Mouse (Mus musculus): Measurements from ENCODE around the gene Spata45. TPM values are rescaled to one million over a fixed set of nuclear protein-coding genes. Genes with fewer than 3 reads are reported as not detected.

Gene Spata45
- total RNA-seq, 1 experiment = 4.6 TPM

DNA sequence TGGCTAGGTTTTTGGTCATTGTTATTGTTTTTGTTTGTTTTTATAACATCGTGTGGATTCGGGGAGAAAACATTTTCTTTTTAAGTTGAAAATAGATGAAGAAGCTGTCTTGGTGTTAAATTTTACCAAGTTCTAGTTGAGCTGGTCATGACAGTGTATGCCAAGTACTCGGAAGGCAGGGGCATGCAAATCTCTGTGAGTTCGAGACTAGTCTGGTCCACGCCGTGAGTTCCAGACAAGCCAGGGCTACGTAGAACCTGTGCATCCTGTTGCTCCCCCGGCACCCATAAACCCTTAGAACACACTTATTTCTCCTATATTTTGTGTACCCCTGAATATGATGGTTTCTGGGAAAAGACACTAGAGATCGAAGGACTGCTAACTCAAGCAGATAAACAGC is 27.3 kb downstream of the Spata45 start:
- no peak for DNase-seq (ENCODE audit: low read depth, low spot score)
- H3K4me1 ChIP-seq (ENCODE audit: control insufficient read depth in 2 of 2, insufficient read depth in 2 of 2, low read length in 2 of 2, poor library complexity in 1 of 2) = peaks cover 4 to 8% of the 10 kb centered on the region in 2 experiments; a peak in 3 of 4 replicates
- no peak for TF ChIP-seq CHD2 (IDR thresholded peaks at IDR 0.05; ENCODE audit: low read depth, low read length)
- in situ Hi-C loops (cut with MboI; ENCODE audit: low sequenced_read_pairs in 2 of 2, unreplicated experiment in 2 of 2) = no loop called here
- peak overlapping the region; percentile 93 to 99 for H3K4me3 ChIP-seq (ENCODE audit: insufficient read depth in 1 of 2, low read depth in 1 of 2, low read length in 2 of 2, poor library complexity in 1 of 2, severe bottlenecking in 1 of 2)
- peaks cover 17% of the 10 kb centered on the region for H3K36me3 ChIP-seq (ENCODE audit: control insufficient read depth, insufficient read depth, low read length, poor library complexity, severe bottlenecking)
- H3K9me3 ChIP-seq (ENCODE audit: control insufficient read depth, insufficient read depth, low read depth, low read length) = no peaks in the 10 kb centered on the region
- H3K9ac ChIP-seq (ENCODE audit: insufficient read depth, low read depth, low read length, poor library complexity, severe bottlenecking) = peak overlapping the region; percentile 97
- no peak overlapping the region for H3K27ac ChIP-seq (ENCODE audit: insufficient read depth, low read depth, low read length, poor library complexity, severe bottlenecking)

- peak; percentile 76; the same call in 1 of the 2 replicates for TF ChIP-seq ZNF384 (IDR thresholded peaks at IDR 0.05; ENCODE audit: low read depth, low read length)
- TF ChIP-seq ZC3H11A (IDR thresholded peaks at IDR 0.05; ENCODE audit: borderline replicate concordance, low read depth, low read length) = no peak
- no peak for TF ChIP-seq CHD2 (IDR thresholded peaks at IDR 0.05; ENCODE audit: low read depth, low read length)
- no peak for TF ChIP-seq MAFK (IDR thresholded peaks at IDR 0.05; ENCODE audit: insufficient read depth, low read depth, low read length)
- Histone ChIP-seq H3K9ac (ENCODE audit: insufficient read depth, low read depth, low read length, poor library complexity, severe bottlenecking) (no peak overlapping the region), H3K4me3 (ENCODE audit: insufficient read depth in 1 of 2, low read depth in 1 of 2, low read length in 2 of 2, poor library complexity in 1 of 2, severe bottlenecking in 1 of 2) (peak overlapping the region in 1 of 2 experiments; percentile 7; a peak in 1 of 4 replicates), H3K27ac (ENCODE audit: insufficient read depth, low read depth, low read length, poor library complexity, severe bottlenecking) (no peak overlapping the region), H3K4me1 (ENCODE audit: control insufficient read depth in 2 of 2, insufficient read depth in 2 of 2, low read length in 2 of 2, poor library complexity in 1 of 2) (peaks cover 5 to 8% of the 10 kb centered on the region in 2 experiments), H3K36me3 (ENCODE audit: control insufficient read depth, insufficient read depth, low read length, poor library complexity, severe bottlenecking) (peaks cover 26% of the 10 kb centered on the region), H3K9me3 (ENCODE audit: control insufficient read depth, insufficient read depth, low read depth, low read length) (no peaks in the 10 kb centered on the region)
- no peak for DNase-seq (ENCODE audit: low read depth, low spot score)
- in situ Hi-C loops (cut with MboI; ENCODE audit: low sequenced_read_pairs in 2 of 2, unreplicated experiment in 2 of 2) = no loop called here
Measured at GRCm38 (mm10) chr1:191064535-191064934, 28.1 kb downstream of the Spata45 start.

DNA sequence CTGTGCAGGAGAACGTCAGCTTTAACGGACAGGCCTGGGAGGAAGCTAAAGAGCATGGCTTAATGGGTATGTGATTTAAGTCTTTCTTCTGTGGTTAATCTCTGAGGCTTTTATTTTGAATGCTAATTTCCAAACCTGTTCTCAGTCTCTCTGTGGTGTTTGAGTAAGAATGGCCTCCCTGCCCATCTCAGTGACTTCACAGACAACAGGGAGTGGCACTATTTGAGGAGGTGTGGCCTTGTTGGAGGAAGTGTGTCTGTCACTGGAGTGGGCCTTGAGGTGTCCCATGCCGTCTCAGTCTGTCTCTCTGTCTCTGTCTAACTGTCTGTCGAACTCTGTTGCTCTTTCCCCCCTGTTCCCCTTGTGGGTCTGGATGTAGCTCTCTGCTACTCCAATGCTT is 28.7 kb downstream of the Spata45 start:
- in situ Hi-C loops (cut with MboI; ENCODE audit: low sequenced_read_pairs in 2 of 2, unreplicated experiment in 2 of 2) = no loop called here
- Histone ChIP-seq H3K4me3 (ENCODE audit: insufficient read depth in 1 of 2, low read depth in 1 of 2, low read length in 2 of 2, poor library complexity in 1 of 2, severe bottlenecking in 1 of 2) (0 out of 4 replicates have a peak overlapping the region, but pooled peaks of 1 of the 2 experiments have one; percentile 7), H3K9ac (ENCODE audit: insufficient read depth, low read depth, low read length, poor library complexity, severe bottlenecking) (no peak overlapping the region), H3K27ac (ENCODE audit: insufficient read depth, low read depth, low read length, poor library complexity, severe bottlenecking) (no peak overlapping the region), H3K36me3 (ENCODE audit: control insufficient read depth, insufficient read depth, low read length, poor library complexity, severe bottlenecking) (peaks cover 32% of the 10 kb centered on the region), H3K9me3 (ENCODE audit: control insufficient read depth, insufficient read depth, low read depth, low read length) (no peaks in the 10 kb centered on the region), H3K4me1 (ENCODE audit: control insufficient read depth in 2 of 2, insufficient read depth in 2 of 2, low read length in 2 of 2, poor library complexity in 1 of 2) (peaks cover 7 to 8% of the 10 kb centered on the region in 2 experiments)
- TF ChIP-seq ZC3H11A (IDR thresholded peaks at IDR 0.05; ENCODE audit: borderline replicate concordance, low read depth, low read length) = no peak
- TF ChIP-seq HCFC1 (IDR thresholded peaks at IDR 0.05; ENCODE audit: borderline replicate concordance, insufficient read depth, low read length) = no peak
- TF ChIP-seq MAFK (IDR thresholded peaks at IDR 0.05; ENCODE audit: insufficient read depth, low read depth, low read length) = no peak
- no peak for TF ChIP-seq ZNF384 (IDR thresholded peaks at IDR 0.05; ENCODE audit: low read depth, low read length)
- no peak for TF ChIP-seq CHD2 (IDR thresholded peaks at IDR 0.05; ENCODE audit: low read depth, low read length)
- peak; percentile 48 for DNase-seq (ENCODE audit: low read depth, low spot score)

- Histone ChIP-seq H3K36me3 (ENCODE audit: control insufficient read depth, insufficient read depth, low read length, poor library complexity, severe bottlenecking) (peaks cover 58% of the 10 kb centered on the region), H3K27ac (ENCODE audit: insufficient read depth, low read depth, low read length, poor library complexity, severe bottlenecking) (no peak overlapping the region), H3K9me3 (ENCODE audit: control insufficient read depth, insufficient read depth, low read depth, low read length) (0 out of 2 replicates have a peak, but pooled peaks cover 1% of the 10 kb centered on the region), H3K9ac (ENCODE audit: insufficient read depth, low read depth, low read length, poor library complexity, severe bottlenecking) (no peak overlapping the region), H3K4me3 (ENCODE audit: insufficient read depth in 1 of 2, low read depth in 1 of 2, low read length in 2 of 2, poor library complexity in 1 of 2, severe bottlenecking in 1 of 2) (no peak overlapping the region), H3K4me1 (ENCODE audit: control insufficient read depth in 2 of 2, insufficient read depth in 2 of 2, low read length in 2 of 2, poor library complexity in 1 of 2) (peaks cover 7 to 8% of the 10 kb centered on the region in 2 experiments)
- DNase-seq (ENCODE audit: low read depth, low spot score) = no peak
- TF ChIP-seq ZNF384 (IDR thresholded peaks at IDR 0.05; ENCODE audit: low read depth, low read length) (no peak), ZC3H11A (IDR thresholded peaks at IDR 0.05; ENCODE audit: borderline replicate concordance, low read depth, low read length) (no peak), CHD2 (IDR thresholded peaks at IDR 0.05; ENCODE audit: low read depth, low read length) (no peak), HCFC1 (IDR thresholded peaks at IDR 0.05; ENCODE audit: borderline replicate concordance, insufficient read depth, low read length) (no peak), MAFK (IDR thresholded peaks at IDR 0.05; ENCODE audit: insufficient read depth, low read depth, low read length) (no peak)
- in situ Hi-C loops (cut with MboI; ENCODE audit: low sequenced_read_pairs in 2 of 2, unreplicated experiment in 2 of 2) = no loop called here
Measured at GRCm38 (mm10) chr1:191068377-191068776, 31.9 kb downstream of the Spata45 start.

DNA sequence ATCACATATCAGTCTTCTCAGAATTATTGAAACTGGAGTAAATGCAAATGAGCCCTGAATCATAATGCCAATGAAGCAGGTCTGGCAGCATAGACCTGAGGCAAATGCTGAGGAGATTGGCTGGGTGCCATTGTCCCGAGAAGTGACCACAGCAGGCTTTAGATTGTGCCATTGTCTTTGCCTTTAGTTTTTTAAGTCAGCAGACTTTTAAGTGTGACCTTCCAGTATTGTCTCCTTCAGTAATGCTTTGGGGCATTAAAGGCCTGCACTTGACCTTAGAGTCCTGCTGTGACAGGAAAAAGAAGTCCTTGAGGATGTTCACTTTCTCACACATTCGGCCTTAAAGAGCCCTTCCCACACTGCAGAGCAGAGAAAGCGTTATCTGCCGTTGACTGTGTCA is 33.8 kb downstream of the Spata45 start:
- no peak overlapping the region for H3K27ac ChIP-seq (ENCODE audit: insufficient read depth, low read depth, low read length, poor library complexity, severe bottlenecking)
- in situ Hi-C loops (cut with MboI; ENCODE audit: low sequenced_read_pairs in 2 of 2, unreplicated experiment in 2 of 2) = no loop called here
- no peak for DNase-seq (ENCODE audit: low read depth, low spot score)
- 0 out of 2 replicates have a peak, but pooled peaks cover 1% of the 10 kb centered on the region for H3K9me3 ChIP-seq (ENCODE audit: control insufficient read depth, insufficient read depth, low read depth, low read length)
- peaks cover 60% of the 10 kb centered on the region for H3K36me3 ChIP-seq (ENCODE audit: control insufficient read depth, insufficient read depth, low read length, poor library complexity, severe bottlenecking)
- TF ChIP-seq ZNF384 (IDR thresholded peaks at IDR 0.05; ENCODE audit: low read depth, low read length) (no peak), MAFK (IDR thresholded peaks at IDR 0.05; ENCODE audit: insufficient read depth, low read depth, low read length) (no peak), HCFC1 (IDR thresholded peaks at IDR 0.05; ENCODE audit: borderline replicate concordance, insufficient read depth, low read length) (no peak), CHD2 (IDR thresholded peaks at IDR 0.05; ENCODE audit: low read depth, low read length) (no peak), ZC3H11A (IDR thresholded peaks at IDR 0.05; ENCODE audit: borderline replicate concordance, low read depth, low read length) (no peak)
- H3K4me3 ChIP-seq (ENCODE audit: insufficient read depth in 1 of 2, low read depth in 1 of 2, low read length in 2 of 2, poor library complexity in 1 of 2, severe bottlenecking in 1 of 2) = no peak overlapping the region
- H3K9ac ChIP-seq (ENCODE audit: insufficient read depth, low read depth, low read length, poor library complexity, severe bottlenecking) = no peak overlapping the region
- H3K4me1 ChIP-seq (ENCODE audit: control insufficient read depth in 2 of 2, insufficient read depth in 2 of 2, low read length in 2 of 2, poor library complexity in 1 of 2) = peaks cover 0 to 3% of the 10 kb centered on the region in 2 experiments; a peak in 1 of 4 replicates
